Mouse (Mus musculus): ENCODE data around the gene Dclk1. TPM values are rescaled to one million over a fixed set of nuclear protein-coding genes. Genes with fewer than 3 reads are reported as not detected.

The Dclk1 gene
- polyA plus RNA-seq, 1 experiment = not detected

- TF ChIP-seq TAL1 (IDR thresholded peaks at IDR 0.05; ENCODE audit: low read length) (no peak), GATA1 (IDR thresholded peaks at IDR 0.05; ENCODE audit: low read length) (no peak)
- Histone ChIP-seq H3K4me3 (replicated peaks) (no peak overlapping the region), H3K4me1 (ENCODE audit: control insufficient read depth) (no peaks in the 10 kb centered on the region), H3K36me3 (ENCODE audit: control insufficient read depth) (no peaks in the 10 kb centered on the region), H3K9me3 (ENCODE audit: control insufficient read depth, low read length) (no peaks in the 10 kb centered on the region), H3K27me3 (ENCODE audit: control insufficient read depth) (no peaks in the 10 kb centered on the region)
Observed at GRCm38 (mm10) chr3:55535591-55536200, 293.5 kb downstream of the Dclk1 start.

- no peaks in the 10 kb centered on the region for H3K27me3 ChIP-seq (ENCODE audit: control insufficient read depth)
- H3K4me3 ChIP-seq (replicated peaks) = no peak overlapping the region
- no peak for TF ChIP-seq GATA1 (IDR thresholded peaks at IDR 0.05; ENCODE audit: low read length)
- no peak for TF ChIP-seq TAL1 (IDR thresholded peaks at IDR 0.05; ENCODE audit: low read length)
- H3K9me3 ChIP-seq (ENCODE audit: control insufficient read depth, low read length) = no peaks in the 10 kb centered on the region
- H3K4me1 ChIP-seq (ENCODE audit: control insufficient read depth) = no peaks in the 10 kb centered on the region
- H3K36me3 ChIP-seq (ENCODE audit: control insufficient read depth) = no peaks in the 10 kb centered on the region
Observed at GRCm38 (mm10) chr3:55536901-55537300, 294.7 kb downstream of the Dclk1 start.

GRCm38 (mm10) chr3:55537714-55538113, 295.6 kb downstream of the Dclk1 start:
- H3K4me1 ChIP-seq (ENCODE audit: control insufficient read depth) = no peaks in the 10 kb centered on the region
- H3K4me3 ChIP-seq (replicated peaks) = no peak overlapping the region
- no peaks in the 10 kb centered on the region for H3K36me3 ChIP-seq (ENCODE audit: control insufficient read depth)
- H3K27me3 ChIP-seq (ENCODE audit: control insufficient read depth) = no peaks in the 10 kb centered on the region
- no peak for TF ChIP-seq GATA1 (IDR thresholded peaks at IDR 0.05; ENCODE audit: low read length)
- no peak for TF ChIP-seq TAL1 (IDR thresholded peaks at IDR 0.05; ENCODE audit: low read length)
- H3K9me3 ChIP-seq (ENCODE audit: control insufficient read depth, low read length) = no peaks in the 10 kb centered on the region

- no peak overlapping the region for H3K4me3 ChIP-seq (replicated peaks)
- TF ChIP-seq TAL1 (IDR thresholded peaks at IDR 0.05; ENCODE audit: low read length) (no peak), GATA1 (IDR thresholded peaks at IDR 0.05; ENCODE audit: low read length) (no peak)
- no peaks in the 10 kb centered on the region for H3K27me3 ChIP-seq (ENCODE audit: control insufficient read depth)
- no peaks in the 10 kb centered on the region for H3K36me3 ChIP-seq (ENCODE audit: control insufficient read depth)
- H3K4me1 ChIP-seq (ENCODE audit: control insufficient read depth) = peaks cover 7% of the 10 kb centered on the region
- H3K9me3 ChIP-seq (ENCODE audit: control insufficient read depth, low read length) = no peaks in the 10 kb centered on the region
Observed at GRCm38 (mm10) chr3:55539400-55539799, 297.2 kb downstream of the Dclk1 start.

- Histone ChIP-seq H3K36me3 (ENCODE audit: control insufficient read depth) (no peaks in the 10 kb centered on the region), H3K4me3 (replicated peaks) (no peak overlapping the region), H3K27me3 (ENCODE audit: control insufficient read depth) (no peaks in the 10 kb centered on the region), H3K4me1 (ENCODE audit: control insufficient read depth) (peaks cover 12% of the 10 kb centered on the region), H3K9me3 (ENCODE audit: control insufficient read depth, low read length) (no peaks in the 10 kb centered on the region)
- no peak for TF ChIP-seq GATA1 (IDR thresholded peaks at IDR 0.05; ENCODE audit: low read length)
- TF ChIP-seq TAL1 (IDR thresholded peaks at IDR 0.05; ENCODE audit: low read length) = no peak
Observed at GRCm38 (mm10) chr3:55539811-55540293, 297.7 kb downstream of the Dclk1 start.

GRCm38 (mm10) chr3:55540406-55541140, 298.4 kb downstream of the Dclk1 start:
- H3K4me3 ChIP-seq (replicated peaks) = no peak overlapping the region
- H3K27me3 ChIP-seq (ENCODE audit: control insufficient read depth) = no peaks in the 10 kb centered on the region
- H3K36me3 ChIP-seq (ENCODE audit: control insufficient read depth) = no peaks in the 10 kb centered on the region
- no peak for TF ChIP-seq GATA1 (IDR thresholded peaks at IDR 0.05; ENCODE audit: low read length)
- TF ChIP-seq TAL1 (IDR thresholded peaks at IDR 0.05; ENCODE audit: low read length) = no peak
- H3K9me3 ChIP-seq (ENCODE audit: control insufficient read depth, low read length) = no peaks in the 10 kb centered on the region
- H3K4me1 ChIP-seq (ENCODE audit: control insufficient read depth) = peaks cover 15% of the 10 kb centered on the region

- H3K27me3 ChIP-seq (ENCODE audit: control insufficient read depth) = no peaks in the 10 kb centered on the region
- no peaks in the 10 kb centered on the region for H3K9me3 ChIP-seq (ENCODE audit: control insufficient read depth, low read length)
- no peaks in the 10 kb centered on the region for H3K36me3 ChIP-seq (ENCODE audit: control insufficient read depth)
- no peak overlapping the region for H3K4me3 ChIP-seq (replicated peaks)
- peaks cover 15% of the 10 kb centered on the region for H3K4me1 ChIP-seq (ENCODE audit: control insufficient read depth)
- TF ChIP-seq GATA1 (IDR thresholded peaks at IDR 0.05; ENCODE audit: low read length) = no peak
- no peak for TF ChIP-seq TAL1 (IDR thresholded peaks at IDR 0.05; ENCODE audit: low read length)
Observed at GRCm38 (mm10) chr3:55541799-55542198, 299.6 kb downstream of the Dclk1 start.

GRCm38 (mm10) chr3:55542310-55542709, 300.1 kb downstream of the Dclk1 start:
- Histone ChIP-seq H3K4me1 (ENCODE audit: control insufficient read depth) (peaks cover 15% of the 10 kb centered on the region), H3K4me3 (replicated peaks) (no peak overlapping the region), H3K36me3 (ENCODE audit: control insufficient read depth) (no peaks in the 10 kb centered on the region), H3K27me3 (ENCODE audit: control insufficient read depth) (no peaks in the 10 kb centered on the region), H3K9me3 (ENCODE audit: control insufficient read depth, low read length) (no peaks in the 10 kb centered on the region)
- TF ChIP-seq GATA1 (IDR thresholded peaks at IDR 0.05; ENCODE audit: low read length) (no peak), TAL1 (IDR thresholded peaks at IDR 0.05; ENCODE audit: low read length) (no peak)

GRCm38 (mm10) chr3:55542947-55543346, 300.8 kb downstream of the Dclk1 start:
- Histone ChIP-seq H3K27me3 (ENCODE audit: control insufficient read depth) (no peaks in the 10 kb centered on the region), H3K4me1 (ENCODE audit: control insufficient read depth) (peaks cover 15% of the 10 kb centered on the region), H3K4me3 (replicated peaks) (no peak overlapping the region), H3K36me3 (ENCODE audit: control insufficient read depth) (no peaks in the 10 kb centered on the region), H3K9me3 (ENCODE audit: control insufficient read depth, low read length) (no peaks in the 10 kb centered on the region)
- no peak for TF ChIP-seq TAL1 (IDR thresholded peaks at IDR 0.05; ENCODE audit: low read length)

Data from erythroblast, embryonic 14.5 days (primary cell).